In genomic region chr13:10696181-10696977, GRCm38 (mm10) we compare ENCODE assay signal across 10 mouse cellular contexts.
A peak's percentile ranks its signal among the peaks of the same experiment; 100 is the strongest.
DNase-seq lines count a peak whose midpoint lies in the region.
"Had no signal": no experiment of that assay in that cellular context is flagged by ENCODE, and none has a peak within 500 bp of the region (broad histone marks: within the 10 kb centered on the region; RNA-seq: fewer than 3 reads in every experiment).

No protein-coding gene starts in this region.

- intact Hi-C loops in left cerebral cortex, postnatal 14 days (cut with DNase I) = no loop called here

- peak; percentile 2 for DNase-seq in retina, adult 2 months (ENCODE audit: low read depth, low spot score)
- DNase-seq in retina, postnatal 1 day = no peak
- DNase-seq in gastrocnemius, postnatal 4 days (ENCODE audit: low spot score in 2 of 2) = peak; percentile 21 to 63
- DNase-seq in lung, adult 18-20 months = peak; percentile 59 to 70
- DNase-seq in testis, postnatal 10 days (ENCODE audit: low spot score) = peak; percentile 61
- no peak for DNase-seq in left cerebral cortex, postnatal 14 days (ENCODE audit: low spot score in 2 of 2)
- no peak for DNase-seq in right cerebral cortex, postnatal 25 days
- DNase-seq in frontal cortex, postnatal 10 days (ENCODE audit: low spot score in 2 of 2) = no peak
- DNase-seq: layer of hippocampus, adult 9-11 months; thymus, postnatal 36 days had no signal

Comparison
In these comparisons a context has a peak if more than half of its experiments do, and no peak if none do; other contexts are left out.
1. DNase-seq: peak in retina, adult 2 months (single experiment), gastrocnemius, postnatal 4 days (2 of 2), lung, adult 18-20 months (2 of 2) and testis, postnatal 10 days (single experiment); none in retina, postnatal 1 day (single experiment), left cerebral cortex, postnatal 14 days (0 of 2), right cerebral cortex, postnatal 25 days (single experiment) and frontal cortex, postnatal 10 days (0 of 2).